Mouse (Mus musculus): ENCODE measurements around the gene Nkapl. TPM values are rescaled to one million over a fixed set of nuclear protein-coding genes. Genes with fewer than 3 reads are reported as not detected.

Nkapl gene
- polyA plus RNA-seq, 1 experiment: 0.55 TPM

GRCm38 (mm10) chr13:21441207-21441572 is 27.1 kb downstream of the Nkapl start:
- no peak overlapping the region for H3K27ac ChIP-seq (ENCODE audit: insufficient read depth, low read length)
- peak overlapping the region; percentile 54 for H3K9ac ChIP-seq (ENCODE audit: low read depth, poor library complexity, severe bottlenecking)
- H3K4me1 ChIP-seq (ENCODE audit: control insufficient read depth, insufficient read depth, low read length): no peaks in the 10 kb centered on the region
- peak overlapping the region; percentile 77 for H3K4me3 ChIP-seq (ENCODE audit: low read depth, low read length)
- no peak for TF ChIP-seq POLR2A (IDR thresholded peaks at IDR 0.05; ENCODE audit: insufficient read depth, low read length)
- TF ChIP-seq CTCF (IDR thresholded peaks at IDR 0.05; ENCODE audit: low read depth, low read length): no peak
- TF ChIP-seq EP300 (IDR thresholded peaks at IDR 0.05; ENCODE audit: insufficient read depth, low read depth, low read length): no peak
- peaks cover 22% of the 10 kb centered on the region for H3K36me3 ChIP-seq (ENCODE audit: control insufficient read depth, insufficient read depth, low read length, poor library complexity, severe bottlenecking)
- H3K9me3 ChIP-seq (replicated peaks; ENCODE audit: control insufficient read depth, insufficient read depth, low read length, poor library complexity, severe bottlenecking): no peaks in the 10 kb centered on the region
- H3K27me3 ChIP-seq (ENCODE audit: control insufficient read depth, insufficient read depth, low read length, poor library complexity, severe bottlenecking): no peaks in the 10 kb centered on the region

GRCm38 (mm10) chr13:21440503-21441206 is 27.7 kb downstream of the Nkapl start, which contains the start of gene Pgbd1:
Gene Pgbd1 (minus strand): TSS chr13:21441058.
- TF ChIP-seq POLR2A (IDR thresholded peaks at IDR 0.05; ENCODE audit: insufficient read depth, low read length) (no peak), CTCF (IDR thresholded peaks at IDR 0.05; ENCODE audit: low read depth, low read length) (peak; percentile 12)
- Histone ChIP-seq H3K9ac (ENCODE audit: low read depth, poor library complexity, severe bottlenecking) (peak within 1 kb of the TSS; percentile 54), H3K27ac (ENCODE audit: insufficient read depth, low read length) (no peak within 1 kb of the TSS), H3K4me3 (ENCODE audit: low read depth, low read length) (peak within 1 kb of the TSS; percentile 77), H3K4me1 (ENCODE audit: control insufficient read depth, insufficient read depth, low read length) (no peaks in the 10 kb centered on the region), H3K9me3 (replicated peaks; ENCODE audit: control insufficient read depth, insufficient read depth, low read length, poor library complexity, severe bottlenecking) (no peaks in the 10 kb centered on the region), H3K36me3 (ENCODE audit: control insufficient read depth, insufficient read depth, low read length, poor library complexity, severe bottlenecking) (peaks cover 17% of the 10 kb centered on the region), H3K27me3 (ENCODE audit: control insufficient read depth, insufficient read depth, low read length, poor library complexity, severe bottlenecking) (no peaks in the 10 kb centered on the region)

DNA sequence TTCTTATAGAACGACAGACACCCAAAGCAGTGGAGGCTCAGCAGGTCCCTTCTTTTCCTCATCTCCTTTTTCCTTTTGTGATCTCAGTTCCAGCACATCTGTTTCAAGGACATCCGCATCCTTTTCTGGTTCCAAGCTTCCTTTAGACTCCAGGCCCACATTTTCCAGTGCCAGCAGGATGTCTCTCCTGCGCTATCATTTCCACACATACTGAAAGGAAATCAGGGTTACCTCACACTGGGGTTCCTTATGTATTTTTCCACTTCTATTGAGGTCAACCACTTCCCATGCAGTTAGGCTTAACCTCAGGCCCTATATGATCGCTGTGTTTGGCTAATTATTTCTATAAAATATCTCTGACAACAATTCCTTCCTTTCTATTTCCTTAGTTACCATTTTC is 32.8 kb downstream of the Nkapl start:
- Histone ChIP-seq H3K9ac (ENCODE audit: low read depth, poor library complexity, severe bottlenecking) (no peak overlapping the region), H3K36me3 (ENCODE audit: control insufficient read depth, insufficient read depth, low read length, poor library complexity, severe bottlenecking) (no peaks in the 10 kb centered on the region), H3K27ac (ENCODE audit: insufficient read depth, low read length) (no peak overlapping the region), H3K27me3 (ENCODE audit: control insufficient read depth, insufficient read depth, low read length, poor library complexity, severe bottlenecking) (no peaks in the 10 kb centered on the region), H3K4me3 (ENCODE audit: low read depth, low read length) (no peak overlapping the region), H3K9me3 (replicated peaks; ENCODE audit: control insufficient read depth, insufficient read depth, low read length, poor library complexity, severe bottlenecking) (no peaks in the 10 kb centered on the region), H3K4me1 (ENCODE audit: control insufficient read depth, insufficient read depth, low read length) (no peaks in the 10 kb centered on the region)
- TF ChIP-seq CTCF (IDR thresholded peaks at IDR 0.05; ENCODE audit: low read depth, low read length): no peak
- no peak for TF ChIP-seq EP300 (IDR thresholded peaks at IDR 0.05; ENCODE audit: insufficient read depth, low read depth, low read length)
- TF ChIP-seq POLR2A (IDR thresholded peaks at IDR 0.05; ENCODE audit: insufficient read depth, low read length): no peak

- Histone ChIP-seq H3K4me3 (ENCODE audit: low read depth, low read length) (no peak overlapping the region), H3K9ac (ENCODE audit: low read depth, poor library complexity, severe bottlenecking) (no peak overlapping the region), H3K4me1 (ENCODE audit: control insufficient read depth, insufficient read depth, low read length) (no peaks in the 10 kb centered on the region), H3K9me3 (replicated peaks; ENCODE audit: control insufficient read depth, insufficient read depth, low read length, poor library complexity, severe bottlenecking) (no peaks in the 10 kb centered on the region), H3K27ac (ENCODE audit: insufficient read depth, low read length) (no peak overlapping the region), H3K27me3 (ENCODE audit: control insufficient read depth, insufficient read depth, low read length, poor library complexity, severe bottlenecking) (no peaks in the 10 kb centered on the region), H3K36me3 (ENCODE audit: control insufficient read depth, insufficient read depth, low read length, poor library complexity, severe bottlenecking) (no peaks in the 10 kb centered on the region)
- TF ChIP-seq CTCF (IDR thresholded peaks at IDR 0.05; ENCODE audit: low read depth, low read length) (no peak), EP300 (IDR thresholded peaks at IDR 0.05; ENCODE audit: insufficient read depth, low read depth, low read length) (no peak), POLR2A (IDR thresholded peaks at IDR 0.05; ENCODE audit: insufficient read depth, low read length) (no peak)
Measured at GRCm38 (mm10) chr13:21427631-21428030, 40.7 kb downstream of the Nkapl start.

- no peaks in the 10 kb centered on the region for H3K27me3 ChIP-seq (ENCODE audit: control insufficient read depth, insufficient read depth, low read length, poor library complexity, severe bottlenecking)
- no peak for TF ChIP-seq CTCF (IDR thresholded peaks at IDR 0.05; ENCODE audit: low read depth, low read length)
- no peak for TF ChIP-seq EP300 (IDR thresholded peaks at IDR 0.05; ENCODE audit: insufficient read depth, low read depth, low read length)
- TF ChIP-seq POLR2A (IDR thresholded peaks at IDR 0.05; ENCODE audit: insufficient read depth, low read length): no peak
- H3K9me3 ChIP-seq (replicated peaks; ENCODE audit: control insufficient read depth, insufficient read depth, low read length, poor library complexity, severe bottlenecking): no peaks in the 10 kb centered on the region
- H3K27ac ChIP-seq (ENCODE audit: insufficient read depth, low read length): no peak overlapping the region
- H3K4me1 ChIP-seq (ENCODE audit: control insufficient read depth, insufficient read depth, low read length): no peaks in the 10 kb centered on the region
- no peaks in the 10 kb centered on the region for H3K36me3 ChIP-seq (ENCODE audit: control insufficient read depth, insufficient read depth, low read length, poor library complexity, severe bottlenecking)
- no peak overlapping the region for H3K4me3 ChIP-seq (ENCODE audit: low read depth, low read length)
- H3K9ac ChIP-seq (ENCODE audit: low read depth, poor library complexity, severe bottlenecking): no peak overlapping the region
Measured at GRCm38 (mm10) chr13:21423301-21423700, 45.0 kb downstream of the Nkapl start.

DNA sequence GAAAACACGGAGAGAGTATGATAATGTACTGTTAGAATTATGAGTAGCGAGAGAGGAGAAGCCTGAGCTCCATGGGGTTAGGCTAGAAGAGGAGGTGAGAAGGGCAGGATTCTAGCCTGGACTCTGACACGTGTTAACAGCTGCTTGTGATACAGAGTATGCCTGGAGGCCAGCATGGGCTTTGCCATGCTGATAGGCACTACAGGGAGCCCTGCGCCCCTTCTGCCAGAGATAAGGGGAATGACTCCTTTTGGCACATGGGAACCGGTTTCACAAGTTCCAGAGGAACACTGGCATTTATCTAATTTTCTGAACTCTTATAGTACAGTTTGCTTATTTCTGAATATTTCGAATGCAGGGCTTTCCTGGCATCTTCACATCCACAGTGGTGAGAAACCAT is 49.4 kb downstream of the Nkapl start:
- H3K27me3 ChIP-seq (ENCODE audit: control insufficient read depth, insufficient read depth, low read length, poor library complexity, severe bottlenecking): no peaks in the 10 kb centered on the region
- no peaks in the 10 kb centered on the region for H3K4me1 ChIP-seq (ENCODE audit: control insufficient read depth, insufficient read depth, low read length)
- TF ChIP-seq CTCF (IDR thresholded peaks at IDR 0.05; ENCODE audit: low read depth, low read length): no peak
- TF ChIP-seq POLR2A (IDR thresholded peaks at IDR 0.05; ENCODE audit: insufficient read depth, low read length): no peak
- no peak for TF ChIP-seq EP300 (IDR thresholded peaks at IDR 0.05; ENCODE audit: insufficient read depth, low read depth, low read length)
- H3K4me3 ChIP-seq (ENCODE audit: low read depth, low read length): no peak overlapping the region
- no peak overlapping the region for H3K27ac ChIP-seq (ENCODE audit: insufficient read depth, low read length)
- H3K9me3 ChIP-seq (replicated peaks; ENCODE audit: control insufficient read depth, insufficient read depth, low read length, poor library complexity, severe bottlenecking): no peaks in the 10 kb centered on the region
- no peaks in the 10 kb centered on the region for H3K36me3 ChIP-seq (ENCODE audit: control insufficient read depth, insufficient read depth, low read length, poor library complexity, severe bottlenecking)
- no peak overlapping the region for H3K9ac ChIP-seq (ENCODE audit: low read depth, poor library complexity, severe bottlenecking)
